Mouse (Mus musculus): ENCODE data around the gene Ggct. TPM values are rescaled to one million over a fixed set of nuclear protein-coding genes. Genes with fewer than 3 reads are reported as not detected.

The Ggct gene
- polyA plus RNA-seq, 1 experiment = 5.6 TPM

GRCm38 (mm10) chr6:55021806-55022205, 29.1 kb upstream of the Ggct start:
- Histone ChIP-seq H3K27ac (ENCODE audit: control insufficient read depth, insufficient read depth, low read depth, low read length) (no peak overlapping the region), H3K4me3 (ENCODE audit: control insufficient read depth, low read depth, low read length) (no peak overlapping the region), H3K36me3 (ENCODE audit: control insufficient read depth, insufficient read depth, low read length) (no peaks in the 10 kb centered on the region), H3K4me1 (ENCODE audit: control insufficient read depth, insufficient read depth, low read length) (peaks cover 2% of the 10 kb centered on the region; the same call in 1 of the 2 replicates), H3K27me3 (ENCODE audit: control insufficient read depth, insufficient read depth, low read length) (no peaks in the 10 kb centered on the region)
- TF ChIP-seq POLR2A (IDR thresholded peaks at IDR 0.05; ENCODE audit: control insufficient read depth, low read depth, low read length) (no peak), CTCF (IDR thresholded peaks at IDR 0.05; ENCODE audit: control insufficient read depth, insufficient read depth, insufficient replicate concordance, low read depth, low read length) (no peak)

GRCm38 (mm10) chr6:55018417-55018816, 25.7 kb upstream of the Ggct start:
- TF ChIP-seq POLR2A (IDR thresholded peaks at IDR 0.05; ENCODE audit: control insufficient read depth, low read depth, low read length) = no peak
- TF ChIP-seq CTCF (IDR thresholded peaks at IDR 0.05; ENCODE audit: control insufficient read depth, insufficient read depth, insufficient replicate concordance, low read depth, low read length) = no peak
- no peak overlapping the region for H3K27ac ChIP-seq (ENCODE audit: control insufficient read depth, insufficient read depth, low read depth, low read length)
- no peaks in the 10 kb centered on the region for H3K27me3 ChIP-seq (ENCODE audit: control insufficient read depth, insufficient read depth, low read length)
- H3K4me1 ChIP-seq (ENCODE audit: control insufficient read depth, insufficient read depth, low read length) = peaks cover 2% of the 10 kb centered on the region; the same call in 1 of the 2 replicates
- no peaks in the 10 kb centered on the region for H3K36me3 ChIP-seq (ENCODE audit: control insufficient read depth, insufficient read depth, low read length)
- no peak overlapping the region for H3K4me3 ChIP-seq (ENCODE audit: control insufficient read depth, low read depth, low read length)

- Histone ChIP-seq H3K27me3 (ENCODE audit: control insufficient read depth, insufficient read depth, low read length) (no peaks in the 10 kb centered on the region), H3K36me3 (ENCODE audit: control insufficient read depth, insufficient read depth, low read length) (no peaks in the 10 kb centered on the region), H3K4me1 (ENCODE audit: control insufficient read depth, insufficient read depth, low read length) (peaks cover 2% of the 10 kb centered on the region; the same call in 1 of the 2 replicates), H3K27ac (ENCODE audit: control insufficient read depth, insufficient read depth, low read depth, low read length) (no peak overlapping the region), H3K4me3 (ENCODE audit: control insufficient read depth, low read depth, low read length) (no peak overlapping the region)
- TF ChIP-seq CTCF (IDR thresholded peaks at IDR 0.05; ENCODE audit: control insufficient read depth, insufficient read depth, insufficient replicate concordance, low read depth, low read length) (peak; percentile 82; the same call in 1 of the 2 replicates), POLR2A (IDR thresholded peaks at IDR 0.05; ENCODE audit: control insufficient read depth, low read depth, low read length) (no peak)
Measured at GRCm38 (mm10) chr6:55016710-55017583, 24.2 kb upstream of the Ggct start.

GRCm38 (mm10) chr6:55016236-55016635, 23.5 kb upstream of the Ggct start:
- H3K4me3 ChIP-seq (ENCODE audit: control insufficient read depth, low read depth, low read length) = no peak overlapping the region
- H3K27me3 ChIP-seq (ENCODE audit: control insufficient read depth, insufficient read depth, low read length) = no peaks in the 10 kb centered on the region
- no peak overlapping the region for H3K27ac ChIP-seq (ENCODE audit: control insufficient read depth, insufficient read depth, low read depth, low read length)
- H3K4me1 ChIP-seq (ENCODE audit: control insufficient read depth, insufficient read depth, low read length) = peaks cover 2% of the 10 kb centered on the region; the same call in 1 of the 2 replicates
- TF ChIP-seq POLR2A (IDR thresholded peaks at IDR 0.05; ENCODE audit: control insufficient read depth, low read depth, low read length) (no peak), CTCF (IDR thresholded peaks at IDR 0.05; ENCODE audit: control insufficient read depth, insufficient read depth, insufficient replicate concordance, low read depth, low read length) (peak; percentile 27; the same call in 1 of the 2 replicates)
- no peaks in the 10 kb centered on the region for H3K36me3 ChIP-seq (ENCODE audit: control insufficient read depth, insufficient read depth, low read length)

GRCm38 (mm10) chr6:55014184-55014583, 21.4 kb upstream of the Ggct start:
- Histone ChIP-seq H3K4me3 (ENCODE audit: control insufficient read depth, low read depth, low read length) (no peak overlapping the region), H3K27ac (ENCODE audit: control insufficient read depth, insufficient read depth, low read depth, low read length) (no peak overlapping the region), H3K36me3 (ENCODE audit: control insufficient read depth, insufficient read depth, low read length) (no peaks in the 10 kb centered on the region), H3K27me3 (ENCODE audit: control insufficient read depth, insufficient read depth, low read length) (no peaks in the 10 kb centered on the region), H3K4me1 (ENCODE audit: control insufficient read depth, insufficient read depth, low read length) (peaks cover 2% of the 10 kb centered on the region; the same call in 1 of the 2 replicates)
- no peak for TF ChIP-seq CTCF (IDR thresholded peaks at IDR 0.05; ENCODE audit: control insufficient read depth, insufficient read depth, insufficient replicate concordance, low read depth, low read length)
- TF ChIP-seq POLR2A (IDR thresholded peaks at IDR 0.05; ENCODE audit: control insufficient read depth, low read depth, low read length) = no peak

GRCm38 (mm10) chr6:55012516-55012915, 19.8 kb upstream of the Ggct start:
- Histone ChIP-seq H3K36me3 (ENCODE audit: control insufficient read depth, insufficient read depth, low read length) (no peaks in the 10 kb centered on the region), H3K4me3 (ENCODE audit: control insufficient read depth, low read depth, low read length) (no peak overlapping the region), H3K27ac (ENCODE audit: control insufficient read depth, insufficient read depth, low read depth, low read length) (no peak overlapping the region), H3K4me1 (ENCODE audit: control insufficient read depth, insufficient read depth, low read length) (peaks cover 2% of the 10 kb centered on the region; the same call in 1 of the 2 replicates), H3K27me3 (ENCODE audit: control insufficient read depth, insufficient read depth, low read length) (no peaks in the 10 kb centered on the region)
- TF ChIP-seq POLR2A (IDR thresholded peaks at IDR 0.05; ENCODE audit: control insufficient read depth, low read depth, low read length) = no peak
- no peak for TF ChIP-seq CTCF (IDR thresholded peaks at IDR 0.05; ENCODE audit: control insufficient read depth, insufficient read depth, insufficient replicate concordance, low read depth, low read length)

- H3K27ac ChIP-seq (ENCODE audit: control insufficient read depth, insufficient read depth, low read depth, low read length) = no peak overlapping the region
- H3K4me1 ChIP-seq (ENCODE audit: control insufficient read depth, insufficient read depth, low read length) = no peaks in the 10 kb centered on the region
- TF ChIP-seq POLR2A (IDR thresholded peaks at IDR 0.05; ENCODE audit: control insufficient read depth, low read depth, low read length) (no peak), CTCF (IDR thresholded peaks at IDR 0.05; ENCODE audit: control insufficient read depth, insufficient read depth, insufficient replicate concordance, low read depth, low read length) (no peak)
- no peaks in the 10 kb centered on the region for H3K36me3 ChIP-seq (ENCODE audit: control insufficient read depth, insufficient read depth, low read length)
- H3K27me3 ChIP-seq (ENCODE audit: control insufficient read depth, insufficient read depth, low read length) = no peaks in the 10 kb centered on the region
- no peak overlapping the region for H3K4me3 ChIP-seq (ENCODE audit: control insufficient read depth, low read depth, low read length)
Measured at GRCm38 (mm10) chr6:55010330-55011091, 17.8 kb upstream of the Ggct start.

Measured in testis, adult 2 months (tissue).